Mouse (Mus musculus) 3134 (cell line): ENCODE measurements around the gene Gm13278.
"Not testable (repeated sequence)": the region's sequence is repeated elsewhere in the genome, so short reads cannot be mapped to it uniquely, and the experiment has no call there.

Experiments
- DNase-seq: peaks from one replicate; pipeline ENCODE4 v3.0.0-alpha.2; 2011; ENCODE audit warnings: low spot score; ENCODE audit not compliant: insufficient read length; ENCODE audit errors: extremely low read depth

Gm13278 gene

DNA sequence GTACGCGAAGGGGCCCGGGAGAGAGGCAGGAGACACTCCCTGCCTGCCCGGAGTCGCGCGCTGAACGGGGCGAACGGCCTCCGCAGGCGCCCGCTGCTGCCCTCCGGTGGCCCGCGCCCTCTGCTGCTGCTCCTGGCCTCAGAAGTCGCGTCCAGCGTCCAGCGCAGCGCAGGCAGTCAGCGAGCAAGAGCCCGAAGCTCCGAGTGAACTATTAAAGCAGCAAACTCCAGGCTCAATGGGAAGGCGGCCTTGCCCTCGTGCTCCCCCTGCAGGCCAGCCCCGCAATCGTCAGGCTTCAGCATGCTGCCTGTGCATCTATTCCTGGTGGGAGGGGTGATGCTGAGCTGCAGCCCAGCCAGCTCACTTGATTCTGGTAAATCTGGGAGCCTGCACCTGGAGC, at the start of gene Gm13278:
Gene Gm13278, plus strand, starts transcription at position 301 of the 400 bp plus-strand sequence.
- DNase-seq, result not testable (repeated sequence)

DNA sequence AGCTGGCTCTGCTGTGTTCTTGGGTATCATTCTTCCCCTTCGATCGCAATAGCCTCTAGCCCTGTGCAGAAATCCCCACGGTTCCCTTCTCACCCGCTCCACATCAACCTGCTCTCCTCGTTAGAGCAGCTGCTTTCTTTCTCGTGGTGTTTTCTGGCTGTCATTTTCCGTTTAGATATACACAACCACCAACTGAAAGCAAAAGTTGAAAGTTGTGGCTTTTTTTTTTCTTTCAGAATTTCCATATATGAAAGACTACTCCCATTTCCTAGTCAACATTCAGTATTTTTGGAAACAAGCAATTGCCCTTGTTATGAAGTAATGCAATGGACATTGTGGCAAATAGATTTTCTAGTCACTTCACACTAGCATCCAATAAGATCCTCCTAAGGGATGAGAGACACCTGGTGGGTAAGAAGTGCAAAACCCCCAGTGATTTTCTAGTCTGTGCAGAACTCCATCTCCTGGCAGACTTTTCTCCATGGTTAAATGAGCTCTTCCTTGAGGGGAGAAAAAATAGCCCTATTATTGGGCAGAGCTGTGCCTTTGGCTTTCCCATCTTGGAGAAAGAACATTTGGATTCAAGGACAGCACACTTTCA, 48.5 kb upstream of the Gm13278 start:
- DNase-seq, result no peak

DNA sequence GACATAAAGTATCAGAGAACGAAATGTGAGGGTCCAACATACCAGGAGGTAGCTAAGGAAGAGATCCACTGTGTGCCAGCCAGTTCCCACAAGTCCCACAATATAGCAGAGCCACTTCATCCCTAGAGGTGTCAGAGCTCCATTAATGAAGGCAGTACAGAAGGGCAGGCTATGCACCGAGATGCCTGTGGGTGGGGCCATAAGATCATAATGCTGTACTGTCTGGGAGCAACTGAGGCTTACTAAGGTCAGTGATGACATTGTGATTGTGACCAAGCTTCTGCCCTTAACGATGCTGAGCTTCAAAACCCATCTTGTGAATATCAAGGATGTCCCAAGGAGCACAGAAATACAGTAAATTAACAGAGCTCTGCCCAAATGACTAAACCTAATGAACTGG, 47.1 kb upstream of the Gm13278 start:
- DNase-seq, result no peak

DNA sequence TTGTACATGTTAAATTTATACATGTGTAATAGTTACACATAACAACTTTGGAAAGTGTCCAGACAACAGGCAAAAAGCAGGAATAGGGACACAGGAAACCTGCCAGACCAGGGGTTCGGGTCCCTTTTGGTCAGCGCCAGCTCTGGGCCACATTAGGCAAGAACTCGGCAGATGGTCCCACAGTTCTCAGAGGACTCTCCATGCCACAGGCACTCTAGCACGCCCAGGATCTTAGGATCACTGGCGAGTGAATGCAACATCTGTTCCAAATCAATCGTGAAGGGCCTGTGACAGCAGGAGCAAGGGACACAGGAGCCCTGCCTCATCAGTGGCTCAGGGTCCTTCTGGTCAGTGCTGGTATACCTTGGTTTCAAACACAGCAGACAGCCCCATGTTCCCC, 41.4 kb upstream of the Gm13278 start:
- DNase-seq, result no peak

DNA sequence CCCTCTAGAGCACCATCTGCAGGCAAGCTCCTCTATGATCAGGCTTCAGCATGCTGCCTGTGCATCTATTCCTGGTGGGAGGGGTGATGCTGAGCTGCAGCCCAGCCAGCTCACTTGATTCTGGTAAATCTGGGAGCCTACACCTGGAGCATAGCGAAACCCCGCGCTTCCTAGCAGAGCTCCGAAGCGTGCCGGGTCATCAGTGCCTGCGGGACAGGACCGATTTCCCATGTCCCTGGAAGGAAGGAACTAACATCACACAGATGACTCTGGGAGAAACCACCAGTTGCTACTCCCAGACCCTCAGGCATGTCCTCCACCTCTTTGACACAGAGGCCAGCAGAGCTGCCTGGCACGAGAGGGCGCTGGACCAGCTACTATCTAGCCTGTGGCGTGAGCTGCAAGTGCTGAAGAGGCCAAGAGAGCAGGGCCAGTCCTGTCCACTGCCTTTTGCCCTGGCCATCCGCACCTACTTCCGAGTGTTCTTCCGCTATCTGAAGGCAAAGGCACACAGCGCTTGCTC, 36.5 kb upstream of the Gm13278 start, which contains the start of gene Gm13271:
Gene Gm13271, plus strand, starts transcription at position 51 of the 523 bp plus-strand sequence.
- DNase-seq, result not testable (repeated sequence)

DNA sequence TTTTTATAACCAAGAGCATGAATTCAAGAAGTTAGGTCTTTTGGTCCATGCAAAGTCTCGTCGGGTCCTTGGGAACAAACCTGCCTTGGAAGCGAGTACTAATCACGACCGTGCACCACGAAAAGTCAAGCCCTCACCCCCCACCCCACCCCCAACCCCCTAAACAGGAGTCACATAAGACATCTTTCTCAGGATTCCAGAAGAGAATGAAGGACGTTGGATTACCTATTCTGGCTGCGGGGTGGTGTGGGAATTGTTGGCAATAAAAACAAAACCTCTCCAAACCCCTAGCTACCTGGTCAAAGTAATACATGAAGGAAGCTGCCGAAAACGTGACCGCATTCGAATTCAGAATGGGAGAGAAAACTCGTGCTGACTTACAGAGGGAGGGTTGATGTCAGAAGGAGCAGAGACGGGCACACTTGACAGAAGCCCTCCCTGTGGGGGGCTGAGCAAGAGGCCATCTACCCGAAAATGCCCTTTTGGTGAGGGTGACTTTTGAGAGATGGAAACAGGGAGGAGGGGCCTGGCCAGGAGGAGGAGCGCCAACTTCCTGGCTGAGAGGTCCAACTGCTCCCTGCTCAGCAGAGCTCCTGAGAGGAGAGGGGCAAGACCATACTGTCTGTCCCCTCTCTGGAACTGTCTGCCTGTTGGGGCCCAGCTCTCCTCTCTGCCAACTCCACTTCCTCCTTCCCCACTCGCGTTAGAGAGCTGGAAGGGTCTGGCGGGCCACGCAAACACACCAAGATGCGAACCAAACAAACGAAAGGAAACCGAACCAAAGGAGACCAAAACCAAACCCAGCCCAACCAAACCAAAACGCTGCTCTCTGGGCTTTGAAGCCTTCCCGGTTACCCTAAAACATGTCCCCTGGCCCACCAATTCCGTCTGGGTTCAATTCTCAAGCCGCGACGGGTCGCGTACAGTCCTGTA, 34.5 kb upstream of the Gm13278 start:
- DNase-seq, result peak; percentile 21

DNA sequence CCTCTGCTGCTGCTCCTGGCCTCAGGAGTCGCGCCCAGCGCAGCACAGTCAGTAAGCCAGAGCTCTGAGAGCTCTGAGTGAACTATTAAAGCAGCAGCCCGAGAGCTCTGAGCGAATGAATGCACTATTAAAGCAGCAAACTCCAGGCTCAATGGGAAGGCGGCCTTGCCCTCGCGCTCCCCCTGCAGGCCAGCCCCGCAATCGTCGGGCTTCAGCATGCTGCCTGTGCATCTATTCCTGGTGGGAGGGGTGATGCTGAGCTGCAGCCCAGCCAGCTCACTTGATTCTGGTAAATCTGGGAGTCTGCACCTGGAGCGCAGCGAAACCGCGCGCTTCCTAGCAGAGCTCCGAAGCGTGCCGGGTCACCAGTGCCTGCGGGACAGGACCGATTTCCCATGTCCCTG, 33.7 kb upstream of the Gm13278 start:
- not testable (repeated sequence) for DNase-seq

DNA sequence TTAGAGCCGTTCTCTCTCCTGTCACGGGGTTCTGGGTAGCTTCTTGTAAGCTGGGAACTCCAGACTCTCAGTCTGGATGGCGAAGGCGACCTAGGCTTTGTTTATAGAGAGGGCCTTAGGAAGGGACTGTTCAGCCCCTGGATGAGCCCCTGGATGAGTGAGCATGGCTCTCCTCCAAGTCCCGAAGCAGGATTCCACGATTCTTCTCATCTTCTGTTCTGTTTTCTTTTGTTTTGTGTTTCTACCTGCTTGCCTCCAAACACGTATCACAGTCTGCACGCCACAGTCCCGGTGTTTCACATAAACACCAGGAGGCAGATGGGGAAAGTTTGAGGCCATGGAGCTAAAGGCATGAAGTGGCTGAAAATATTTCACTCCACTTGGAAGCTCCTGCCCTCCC, 32.6 kb upstream of the Gm13278 start:
- DNase-seq, result not testable (repeated sequence)

DNA sequence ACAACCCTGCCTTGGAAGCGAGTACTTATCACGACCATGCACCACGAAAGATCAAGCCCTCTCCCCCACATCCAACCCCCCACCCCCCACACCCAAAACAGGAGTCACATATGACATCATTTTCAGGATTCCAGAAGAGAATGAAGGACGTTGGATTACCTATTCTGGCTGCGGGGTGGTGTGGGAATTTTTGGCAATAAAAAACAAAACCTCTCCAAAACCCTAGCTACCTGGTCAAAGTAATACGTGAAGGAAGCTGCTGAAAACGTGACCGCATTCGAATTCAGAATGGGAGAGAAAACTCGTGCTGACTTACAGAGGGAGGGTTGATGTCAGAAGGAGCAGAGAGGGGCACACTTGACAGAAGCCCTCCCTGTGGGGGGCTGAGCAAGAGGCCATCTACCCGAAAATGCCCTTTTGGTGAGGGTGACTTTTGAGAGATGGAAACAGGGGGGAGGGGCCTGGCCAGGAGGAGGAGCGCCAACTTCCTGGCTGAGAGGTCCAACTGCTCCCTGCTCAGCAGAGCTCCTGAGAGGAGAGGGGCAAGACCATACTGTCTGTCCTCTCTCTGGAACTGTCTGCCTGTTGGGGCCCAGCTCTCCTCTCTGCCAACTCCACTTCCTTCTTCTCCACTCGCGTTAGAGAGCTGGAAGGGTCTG, 31.6 kb upstream of the Gm13278 start, which contains the start of gene Gm13283:
Gene Gm13283, plus strand, starts transcription at position 510 of the 659 bp plus-strand sequence.
- DNase-seq, result not testable (repeated sequence)

DNA sequence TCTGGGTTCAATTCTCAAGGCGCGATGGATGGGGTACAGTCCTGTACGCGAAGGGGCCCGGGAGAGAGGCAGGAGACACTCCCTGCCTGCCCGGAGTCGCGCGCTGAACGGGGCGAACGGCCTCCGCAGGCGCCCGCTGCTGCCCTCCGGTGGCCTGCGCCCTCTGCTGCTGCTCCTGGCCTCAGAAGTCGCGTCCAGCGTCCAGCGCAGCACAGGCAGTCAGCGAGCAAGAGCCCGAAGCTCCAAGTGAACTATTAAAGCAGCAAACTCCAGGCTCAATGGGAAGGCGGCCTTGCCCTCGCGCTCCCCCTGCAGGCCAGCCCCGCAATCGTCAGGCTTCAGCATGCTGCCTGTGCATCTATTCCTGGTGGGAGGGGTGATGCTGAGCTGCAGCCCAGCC, 30.9 kb upstream of the Gm13278 start:
- not testable (repeated sequence) for DNase-seq

DNA sequence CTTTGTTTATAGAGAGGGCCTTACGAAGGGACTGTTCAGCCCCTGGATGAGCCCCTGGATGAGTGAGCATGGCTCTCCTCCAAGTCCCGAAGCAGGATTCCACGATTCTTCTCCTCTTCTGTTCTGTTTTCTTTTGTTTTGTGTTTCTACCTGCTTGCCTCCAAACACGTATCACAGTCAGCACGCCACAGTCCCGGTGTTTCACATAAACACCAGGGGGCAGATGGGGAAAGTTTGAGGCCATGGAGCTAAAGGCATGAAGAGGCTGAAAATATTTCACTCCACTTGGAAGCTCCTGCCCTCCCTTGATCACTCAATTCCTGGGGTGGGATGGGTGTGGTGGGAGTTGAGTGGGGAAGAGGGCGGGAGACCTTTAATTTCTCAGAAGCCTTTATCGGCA, 29.6 kb upstream of the Gm13278 start:
- DNase-seq, result not testable (repeated sequence)

DNA sequence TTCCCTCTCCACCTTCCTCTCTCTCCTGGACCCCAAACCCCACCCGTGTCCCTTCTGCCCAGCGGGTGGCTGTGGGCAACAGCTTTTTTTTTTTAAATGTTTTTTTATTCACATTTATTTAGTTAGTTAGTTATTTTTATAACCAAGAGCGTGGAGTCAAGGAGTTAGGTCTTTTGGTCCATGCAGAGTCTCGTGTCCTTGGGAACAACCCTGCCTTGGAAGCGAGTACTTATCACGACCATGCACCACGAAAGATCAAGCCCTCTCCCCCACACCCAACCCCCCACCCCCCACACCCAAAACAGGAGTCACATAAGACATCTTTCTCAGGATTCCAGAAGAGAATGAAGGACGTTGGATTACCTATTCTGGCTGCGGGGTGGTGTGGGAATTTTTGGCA, 29.0 kb upstream of the Gm13278 start:
- DNase-seq, result not testable (repeated sequence)

DNA sequence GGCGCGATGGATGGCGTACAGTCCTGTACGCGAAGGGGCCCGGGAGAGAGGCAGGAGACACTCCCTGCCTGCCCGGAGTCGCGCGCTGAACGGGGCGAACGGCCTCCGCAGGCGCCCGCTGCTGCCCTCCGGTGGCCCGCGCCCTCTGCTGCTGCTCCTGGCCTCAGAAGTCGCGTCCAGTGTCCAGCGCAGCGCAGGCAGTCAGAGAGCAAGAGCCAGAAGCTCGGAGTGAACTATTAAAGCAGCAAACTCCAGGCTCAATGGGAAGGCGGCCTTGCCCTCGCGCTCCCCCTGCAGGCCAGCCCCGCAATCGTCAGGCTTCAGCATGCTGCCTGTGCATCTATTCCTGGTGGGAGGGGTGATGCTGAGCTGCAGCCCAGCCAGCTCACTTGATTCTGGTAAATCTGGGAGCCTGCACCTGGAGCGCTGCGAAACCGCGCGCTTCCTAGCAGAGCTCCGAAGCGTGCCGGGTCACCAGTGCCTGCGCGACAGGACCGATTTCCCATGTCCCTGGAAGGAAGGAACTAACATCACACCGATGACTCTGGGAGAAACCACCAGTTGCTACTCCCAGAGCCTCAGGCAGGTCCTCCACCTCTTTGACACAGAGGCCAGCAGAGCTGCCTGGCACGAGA, 27.8 kb upstream of the Gm13278 start:
- DNase-seq, result peak; percentile 83

DNA sequence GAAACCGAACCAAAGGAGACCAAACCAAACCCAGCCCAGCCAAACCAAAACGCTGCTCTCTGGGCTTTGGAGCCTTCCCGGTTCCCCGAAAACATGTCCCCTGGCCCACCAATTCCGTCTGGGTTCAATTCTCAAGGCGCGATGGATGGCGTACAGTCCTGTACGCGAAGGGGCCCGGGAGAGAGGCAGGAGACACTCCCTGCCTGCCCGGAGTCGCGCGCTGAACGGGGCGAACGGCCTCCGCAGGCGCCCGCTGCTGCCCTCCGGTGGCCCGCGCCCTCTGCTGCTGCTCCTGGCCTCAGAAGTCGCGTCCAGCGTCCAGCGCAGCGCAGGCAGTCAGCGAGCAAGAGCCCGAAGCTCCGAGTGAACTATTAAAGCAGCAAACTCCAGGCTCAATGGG, 17.8 kb upstream of the Gm13278 start, which contains the start of gene Gm13290:
Gene Gm13290, plus strand, starts transcription at position 301 of the 400 bp plus-strand sequence.
- not testable (repeated sequence) for DNase-seq

DNA sequence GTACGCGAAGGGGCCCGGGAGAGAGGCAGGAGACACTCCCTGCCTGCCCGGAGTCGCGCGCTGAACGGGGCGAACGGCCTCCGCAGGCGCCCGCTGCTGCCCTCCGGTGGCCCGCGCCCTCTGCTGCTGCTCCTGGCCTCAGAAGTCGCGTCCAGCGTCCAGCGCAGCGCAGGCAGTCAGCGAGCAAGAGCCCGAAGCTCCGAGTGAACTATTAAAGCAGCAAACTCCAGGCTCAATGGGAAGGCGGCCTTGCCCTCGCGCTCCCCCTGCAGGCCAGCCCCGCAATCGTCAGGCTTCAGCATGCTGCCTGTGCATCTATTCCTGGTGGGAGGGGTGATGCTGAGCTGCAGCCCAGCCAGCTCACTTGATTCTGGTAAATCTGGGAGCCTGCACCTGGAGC, 14.7 kb upstream of the Gm13278 start, which contains the start of gene Gm13289:
Gene Gm13289, plus strand, starts transcription at position 301 of the 400 bp plus-strand sequence.
- DNase-seq, result not testable (repeated sequence)

DNA sequence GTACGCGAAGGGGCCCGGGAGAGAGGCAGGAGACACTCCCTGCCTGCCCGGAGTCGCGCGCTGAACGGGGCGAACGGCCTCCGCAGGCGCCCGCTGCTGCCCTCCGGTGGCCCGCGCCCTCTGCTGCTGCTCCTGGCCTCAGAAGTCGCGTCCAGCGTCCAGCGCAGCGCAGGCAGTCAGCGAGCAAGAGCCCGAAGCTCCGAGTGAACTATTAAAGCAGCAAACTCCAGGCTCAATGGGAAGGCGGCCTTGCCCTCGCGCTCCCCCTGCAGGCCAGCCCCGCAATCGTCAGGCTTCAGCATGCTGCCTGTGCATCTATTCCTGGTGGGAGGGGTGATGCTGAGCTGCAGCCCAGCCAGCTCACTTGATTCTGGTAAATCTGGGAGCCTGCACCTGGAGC, 11.8 kb upstream of the Gm13278 start, which contains the start of gene Gm13272:
Gene Gm13272, plus strand, starts transcription at position 301 of the 400 bp plus-strand sequence.
- not testable (repeated sequence) for DNase-seq

DNA sequence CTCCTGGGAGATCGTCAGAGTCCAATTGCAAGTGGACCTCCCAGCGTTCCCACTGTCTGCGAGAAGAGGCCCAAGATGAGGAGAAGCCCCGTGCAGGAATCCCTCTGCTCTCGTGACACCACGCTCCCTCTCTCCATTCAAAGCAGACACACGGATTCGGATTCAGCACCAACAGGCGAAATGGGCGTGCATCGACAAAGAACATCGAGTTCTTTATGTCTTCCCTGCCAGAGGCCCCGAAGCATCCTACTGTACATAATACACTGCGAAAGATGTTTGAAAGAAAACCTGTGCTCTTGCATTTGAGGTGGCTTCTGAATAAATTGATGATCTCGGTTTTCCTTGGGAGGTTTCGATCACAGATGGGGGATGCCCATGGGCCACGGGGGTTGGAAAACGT, 11.0 kb upstream of the Gm13278 start:
- DNase-seq, result not testable (repeated sequence)

DNA sequence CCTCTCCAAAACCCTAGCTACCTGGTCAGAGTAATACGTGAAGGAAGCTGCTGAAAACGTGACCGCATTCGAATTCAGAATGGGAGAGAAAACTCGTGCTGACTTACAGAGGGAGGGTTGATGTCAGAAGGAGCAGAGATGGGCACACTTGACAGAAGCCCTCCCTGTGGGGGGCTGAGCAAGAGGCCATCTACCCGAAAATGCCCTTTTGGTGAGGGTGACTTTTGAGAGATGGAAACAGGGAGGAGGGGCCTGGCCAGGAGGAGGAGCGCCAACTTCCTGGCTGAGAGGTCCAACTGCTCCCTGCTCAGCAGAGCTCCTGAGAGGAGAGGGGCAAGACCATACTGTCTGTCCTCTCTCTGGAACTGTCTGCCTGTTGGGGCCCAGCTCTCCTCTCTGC, 9.5 kb upstream of the Gm13278 start, which contains the start of gene Ifnz:
Gene Ifnz, plus strand, starts transcription at position 301 of the 400 bp plus-strand sequence.
- DNase-seq, result not testable (repeated sequence)

DNA sequence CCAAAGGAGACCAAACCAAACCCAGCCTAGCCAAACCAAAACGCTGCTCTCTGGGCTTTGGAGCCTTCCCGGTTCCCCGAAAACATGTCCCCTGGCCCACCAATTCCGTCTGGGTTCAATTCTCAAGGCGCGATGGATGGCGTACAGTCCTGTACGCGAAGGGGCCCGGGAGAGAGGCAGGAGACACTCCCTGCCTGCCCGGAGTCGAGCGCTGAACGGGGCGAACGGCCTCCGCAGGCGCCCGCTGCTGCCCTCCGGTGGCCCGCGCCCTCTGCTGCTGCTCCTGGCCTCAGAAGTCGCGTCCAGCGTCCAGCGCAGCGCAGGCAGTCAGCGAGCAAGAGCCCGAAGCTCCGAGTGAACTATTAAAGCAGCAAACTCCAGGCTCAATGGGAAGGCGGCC, 9.0 kb upstream of the Gm13278 start:
- DNase-seq, result not testable (repeated sequence)

DNA sequence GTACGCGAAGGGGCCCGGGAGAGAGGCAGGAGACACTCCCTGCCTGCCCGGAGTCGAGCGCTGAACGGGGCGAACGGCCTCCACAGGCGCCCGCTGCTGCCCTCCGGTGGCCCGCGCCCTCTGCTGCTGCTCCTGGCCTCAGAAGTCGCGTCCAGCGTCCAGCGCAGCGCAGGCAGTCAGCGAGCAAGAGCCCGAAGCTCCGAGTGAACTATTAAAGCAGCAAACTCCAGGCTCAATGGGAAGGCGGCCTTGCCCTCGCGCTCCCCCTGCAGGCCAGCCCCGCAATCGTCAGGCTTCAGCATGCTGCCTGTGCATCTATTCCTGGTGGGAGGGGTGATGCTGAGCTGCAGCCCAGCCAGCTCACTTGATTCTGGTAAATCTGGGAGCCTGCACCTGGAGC, 5.9 kb upstream of the Gm13278 start, which contains the start of gene Gm13276:
Gene Gm13276, plus strand, starts transcription at position 301 of the 400 bp plus-strand sequence.
- DNase-seq, result not testable (repeated sequence)
